Mouse (Mus musculus): ENCODE measurements around the gene Parp3. TPM values are rescaled to one million over a fixed set of nuclear protein-coding genes. Genes with fewer than 3 reads are reported as not detected.

The Parp3 gene
- polyA plus RNA-seq, 1 experiment from 2014 or later, result 0.41 TPM

GRCm38 (mm10) chr9:106463122-106464063, 13.4 kb downstream of the Parp3 start:
- no peak overlapping the region for H3K4me3 ChIP-seq
- no peaks in the 10 kb centered on the region for H3K9me3 ChIP-seq
- H3K27me3 ChIP-seq, result no peaks in the 10 kb centered on the region
- no peak for ATAC-seq (replicated peaks)
- H3K4me1 ChIP-seq, result peaks cover 36% of the 10 kb centered on the region
- H3K36me3 ChIP-seq, result peaks cover 33% of the 10 kb centered on the region
- no peak overlapping the region for H3K27ac ChIP-seq (replicated peaks)
- WGBS, result 77% methylated on average over 21 of the region's 21 CpGs
- H3K4me2 ChIP-seq (replicated peaks), result no peak overlapping the region
- H3K9ac ChIP-seq (replicated peaks), result no peak overlapping the region

DNA sequence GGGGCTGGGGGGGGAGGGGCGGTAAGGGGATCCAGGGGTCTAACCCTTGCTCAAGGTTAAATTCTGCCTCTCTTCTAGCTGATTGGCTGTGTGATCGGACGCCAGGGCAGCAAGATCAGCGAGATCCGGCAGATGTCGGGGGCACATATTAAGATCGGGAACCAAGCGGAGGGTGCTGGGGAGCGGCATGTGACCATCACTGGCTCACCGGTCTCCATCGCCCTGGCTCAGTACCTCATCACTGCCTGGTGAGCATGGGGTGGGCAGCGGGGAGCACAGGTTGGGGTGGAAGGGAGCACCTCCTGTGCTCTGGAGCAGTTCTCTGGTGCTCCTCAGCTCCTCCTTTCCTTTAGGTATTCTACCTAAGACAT, 14.3 kb downstream of the Parp3 start:
- ATAC-seq (replicated peaks), result no peak
- H3K4me3 ChIP-seq, result no peak overlapping the region
- H3K9me3 ChIP-seq, result no peaks in the 10 kb centered on the region
- H3K27me3 ChIP-seq, result no peaks in the 10 kb centered on the region
- H3K27ac ChIP-seq (replicated peaks), result no peak overlapping the region
- no peak overlapping the region for H3K9ac ChIP-seq (replicated peaks)
- H3K4me1 ChIP-seq, result peaks cover 46% of the 10 kb centered on the region
- H3K4me2 ChIP-seq (replicated peaks), result no peak overlapping the region
- peaks cover 33% of the 10 kb centered on the region for H3K36me3 ChIP-seq
- 92% methylated on average over 12 of the region's 12 CpGs for WGBS

GRCm38 (mm10) chr9:106461641-106462429, 14.9 kb downstream of the Parp3 start:
- Histone ChIP-seq H3K9me3 (no peaks in the 10 kb centered on the region), H3K4me3 (no peak overlapping the region), H3K36me3 (peaks cover 33% of the 10 kb centered on the region), H3K27ac (replicated peaks) (no peak overlapping the region), H3K4me2 (replicated peaks) (no peak overlapping the region), H3K27me3 (no peaks in the 10 kb centered on the region), H3K9ac (replicated peaks) (no peak overlapping the region), H3K4me1 (peaks cover 51% of the 10 kb centered on the region)
- WGBS, result 87% methylated on average over 16 of the region's 16 CpGs
- ATAC-seq (replicated peaks), result no peak

GRCm38 (mm10) chr9:106461026-106461415, 15.7 kb downstream of the Parp3 start:
- ATAC-seq (replicated peaks), result no peak
- H3K4me1 ChIP-seq, result peaks cover 57% of the 10 kb centered on the region

DNA sequence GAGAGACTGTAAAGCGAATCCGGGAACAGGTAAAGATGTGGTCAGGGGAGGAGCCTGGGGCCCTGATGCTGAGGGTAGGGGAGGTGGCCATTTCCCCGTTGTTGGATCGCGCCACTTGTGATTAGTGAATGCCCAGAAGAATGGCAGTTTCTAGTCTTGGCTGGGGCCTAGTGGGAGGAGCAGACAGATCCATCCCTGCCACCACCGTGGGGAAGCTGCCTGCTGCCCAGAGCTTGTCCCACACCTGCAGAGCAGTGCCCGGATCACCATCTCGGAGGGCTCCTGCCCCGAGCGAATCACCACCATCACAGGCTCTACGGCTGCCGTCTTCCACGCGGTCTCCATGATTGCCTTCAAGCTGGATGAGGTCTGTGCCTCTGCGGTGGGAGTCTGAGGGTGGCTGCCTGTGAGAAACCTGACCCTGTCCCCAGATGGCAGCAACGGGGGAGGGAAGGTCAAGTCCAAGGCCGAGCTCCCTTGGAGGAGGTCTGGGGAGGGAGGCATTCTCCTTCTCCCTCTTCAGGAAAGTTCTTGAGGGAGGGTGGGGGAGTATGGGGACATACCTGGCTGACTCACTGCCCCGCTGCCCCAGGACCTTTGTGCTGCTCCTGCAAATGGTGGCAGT, 16.2 kb downstream of the Parp3 start:
- Histone ChIP-seq H3K4me3 (no peak overlapping the region), H3K36me3 (peaks cover 33% of the 10 kb centered on the region), H3K9me3 (no peaks in the 10 kb centered on the region), H3K27ac (replicated peaks) (no peak overlapping the region), H3K4me1 (peaks cover 57% of the 10 kb centered on the region), H3K9ac (replicated peaks) (no peak overlapping the region), H3K27me3 (no peaks in the 10 kb centered on the region), H3K4me2 (replicated peaks) (no peak overlapping the region)
- no peak for ATAC-seq (replicated peaks)
- 73% methylated on average over 18 of the region's 18 CpGs for WGBS

More at GRCm38 (mm10) chr9:106461026-106461415, 15.7 kb downstream of the Parp3 start:
- no peak overlapping the region for H3K4me3 ChIP-seq
- no peak overlapping the region for H3K9ac ChIP-seq (replicated peaks)
- H3K36me3 ChIP-seq, result peaks cover 33% of the 10 kb centered on the region
- no peaks in the 10 kb centered on the region for H3K27me3 ChIP-seq
- no peak overlapping the region for H3K4me2 ChIP-seq (replicated peaks)
- no peak overlapping the region for H3K27ac ChIP-seq (replicated peaks)
- H3K9me3 ChIP-seq, result no peaks in the 10 kb centered on the region
- WGBS, result 92% methylated on average over 9 of the region's 9 CpGs

DNA sequence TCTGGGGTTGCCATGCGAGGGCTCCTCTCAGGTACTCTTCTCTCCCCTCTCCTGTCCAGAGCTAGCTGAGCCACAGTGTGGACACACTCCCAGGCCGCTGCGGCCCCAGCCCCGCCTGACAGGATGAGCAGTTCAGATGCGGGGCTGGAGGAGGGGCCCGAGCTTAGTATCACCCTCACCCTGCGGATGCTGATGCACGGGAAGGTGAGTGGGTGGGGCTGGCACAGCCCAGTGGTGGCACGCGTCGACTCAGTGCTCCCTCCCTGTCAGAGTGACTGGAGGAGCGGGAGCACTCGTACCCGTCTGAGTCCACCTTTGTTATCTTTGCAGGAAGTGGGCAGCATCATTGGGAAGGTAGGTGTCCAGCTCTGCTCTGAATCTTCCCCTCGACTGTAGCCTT, 16.8 kb downstream of the Parp3 start:
- Histone ChIP-seq H3K27me3 (no peaks in the 10 kb centered on the region), H3K4me2 (replicated peaks) (no peak overlapping the region), H3K4me3 (no peak overlapping the region), H3K9ac (replicated peaks) (no peak overlapping the region), H3K36me3 (peaks cover 33% of the 10 kb centered on the region), H3K9me3 (no peaks in the 10 kb centered on the region), H3K4me1 (peaks cover 59% of the 10 kb centered on the region), H3K27ac (replicated peaks) (no peak overlapping the region)
- ATAC-seq (replicated peaks), result no peak
- WGBS, result 76% methylated on average over 15 of the region's 15 CpGs

DNA sequence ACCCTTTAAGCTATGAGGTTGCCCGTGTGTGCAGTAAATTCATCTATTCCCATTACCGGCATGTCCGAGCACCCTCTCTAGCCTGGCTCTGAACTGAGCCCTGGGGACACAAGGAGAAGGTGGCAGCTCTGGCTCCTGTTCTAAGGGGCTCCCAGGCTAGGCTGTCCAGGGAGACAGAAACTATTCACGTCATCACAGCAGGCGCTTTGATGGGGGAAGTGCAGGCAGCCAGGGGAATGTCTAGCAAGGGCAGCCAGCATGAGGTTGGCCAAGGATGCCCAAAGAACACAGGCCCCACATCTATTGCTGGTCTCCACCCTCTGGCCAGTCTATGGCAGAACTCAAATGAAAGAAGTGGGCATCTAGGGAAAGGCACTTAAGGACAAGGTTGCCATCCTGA, 18.8 kb downstream of the Parp3 start:
- ATAC-seq (replicated peaks), result no peak
- Histone ChIP-seq H3K9me3 (no peaks in the 10 kb centered on the region), H3K27ac (replicated peaks) (0 out of 2 replicates have a peak overlapping the region, but pooled peaks have one; percentile 12), H3K36me3 (peaks cover 25% of the 10 kb centered on the region), H3K27me3 (no peaks in the 10 kb centered on the region), H3K4me2 (replicated peaks) (no peak overlapping the region), H3K9ac (replicated peaks) (no peak overlapping the region), H3K4me1 (peaks cover 59% of the 10 kb centered on the region), H3K4me3 (no peak overlapping the region)
- 51% methylated on average over 5 of the region's 5 CpGs for WGBS

GRCm38 (mm10) chr9:106457163-106457559, 19.6 kb downstream of the Parp3 start:
- H3K27me3 ChIP-seq, result no peaks in the 10 kb centered on the region
- H3K36me3 ChIP-seq, result peaks cover 20% of the 10 kb centered on the region
- H3K27ac ChIP-seq (replicated peaks), result peak overlapping the region; percentile 93
- WGBS, result 38% methylated on average over 9 of the region's 9 CpGs
- H3K4me1 ChIP-seq, result peaks cover 64% of the 10 kb centered on the region
- H3K9ac ChIP-seq (replicated peaks), result peak overlapping the region; percentile 88; the same call in 1 of the 2 replicates
- no peak for ATAC-seq (replicated peaks)
- peak overlapping the region; percentile 96 for H3K4me2 ChIP-seq (replicated peaks)
- H3K4me3 ChIP-seq, result peak overlapping the region; percentile 77
- no peaks in the 10 kb centered on the region for H3K9me3 ChIP-seq

GRCm38 (mm10) chr9:106456325-106457162, 20.2 kb downstream of the Parp3 start:
- H3K4me2 ChIP-seq (replicated peaks), result peak overlapping the region; percentile 96
- WGBS, result 22% methylated on average over 15 of the region's 15 CpGs
- peak overlapping the region; percentile 77 for H3K4me3 ChIP-seq
- peak overlapping the region; percentile 93 for H3K27ac ChIP-seq (replicated peaks)
- ATAC-seq (replicated peaks), result no peak
- H3K4me1 ChIP-seq, result peaks cover 64% of the 10 kb centered on the region
- peak overlapping the region; percentile 88 for H3K9ac ChIP-seq (replicated peaks)
- peaks cover 14% of the 10 kb centered on the region; the same call in 1 of the 2 replicates for H3K36me3 ChIP-seq
- no peaks in the 10 kb centered on the region for H3K27me3 ChIP-seq
- H3K9me3 ChIP-seq, result no peaks in the 10 kb centered on the region

DNA sequence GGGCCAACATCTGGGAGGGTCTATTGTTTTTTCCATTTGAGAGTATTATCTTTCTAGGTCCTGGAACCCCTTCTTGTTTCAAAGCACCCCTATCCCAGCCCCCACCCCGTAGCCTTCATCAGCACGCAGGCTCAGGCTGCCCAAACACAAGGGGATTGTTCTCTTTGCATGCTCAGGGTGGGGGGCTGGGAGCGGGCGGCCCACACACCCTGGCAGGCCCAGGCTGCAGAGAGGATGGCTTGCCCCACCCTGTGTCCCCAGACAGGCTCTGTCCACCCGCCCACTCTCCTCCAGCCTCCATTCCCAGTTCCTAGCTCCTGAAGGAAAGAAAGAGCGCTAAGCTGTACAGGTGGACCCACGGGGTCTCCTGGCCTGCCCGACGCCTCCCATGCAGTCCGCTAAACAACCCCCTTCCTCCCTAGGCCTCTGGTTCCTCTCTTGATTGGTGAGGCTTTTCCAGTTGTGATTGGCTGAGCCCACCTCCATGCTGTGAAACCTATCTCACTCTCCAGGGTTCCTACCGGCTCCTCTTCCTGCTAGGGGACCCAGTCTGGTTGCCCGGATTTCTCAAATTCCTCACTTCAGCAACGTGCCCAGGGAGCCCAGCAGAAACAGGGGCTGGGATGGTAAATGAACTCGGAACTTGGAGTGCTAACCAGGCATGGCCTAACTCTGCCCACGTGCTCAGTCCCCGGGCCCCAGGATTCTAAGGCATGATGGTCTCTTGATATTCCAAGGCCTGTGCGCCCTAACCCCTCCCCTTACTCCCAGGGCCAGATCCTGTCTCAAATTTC, 21.7 kb downstream of the Parp3 start:
- H3K9ac ChIP-seq (replicated peaks), result peak overlapping the region; percentile 88
- peak overlapping the region; percentile 96 for H3K4me2 ChIP-seq (replicated peaks)
- H3K9me3 ChIP-seq, result no peaks in the 10 kb centered on the region
- H3K4me1 ChIP-seq, result peaks cover 68% of the 10 kb centered on the region
- peak; percentile 44 for ATAC-seq (replicated peaks)
- H3K4me3 ChIP-seq, result peak overlapping the region; percentile 77
- H3K27me3 ChIP-seq, result no peaks in the 10 kb centered on the region
- under 1% methylated on average over 17 of the region's 17 CpGs for WGBS
- 0 out of 2 replicates have a peak, but pooled peaks cover 3% of the 10 kb centered on the region for H3K36me3 ChIP-seq
- peak overlapping the region; percentile 93 for H3K27ac ChIP-seq (replicated peaks)
